Mouse (Mus musculus) forebrain, postnatal 0 days (tissue): ENCODE data around the gene Pax6. TPM values are rescaled to one million over a fixed set of nuclear protein-coding genes. Genes with fewer than 3 reads are reported as not detected.

ENCODE experiments used
- ATAC-seq: fragments of 200-750 bp; cut with Nextera tagmentation; 2 replicates; pipeline ENCODE4 v1.8.0; 2017; ENCODE audit warnings: mild to moderate bottlenecking, moderate library complexity
- DNase-seq: peaks from one replicate; pipeline ENCODE4 v3.0.0-alpha.2; 2015
- H3K27ac ChIP-seq: fragments of 300-500 bp; sonication (generic); 2 replicates; pipeline ENCODE4 v1.5.1; 2014; ENCODE audit warnings: low read depth, mild to moderate bottlenecking, antibody characterized with exemption, low read length, moderate library complexity, mixed read lengths
- H3K27me3 ChIP-seq: fragments of 300-500 bp; sonication (generic); 2 replicates; pipeline ENCODE4 v1.6.1; 2014; ENCODE audit warnings: mild to moderate bottlenecking, low read length, mixed read lengths; ENCODE audit not compliant: insufficient read depth
- H3K36me3 ChIP-seq: fragments of 300-500 bp; sonication (generic); 2 replicates; pipeline ENCODE4 v1.6.1; 2014; ENCODE audit warnings: mild to moderate bottlenecking, moderate library complexity; ENCODE audit not compliant: insufficient read depth
- H3K4me1 ChIP-seq: fragments of 300-500 bp; sonication (generic); 2 replicates; pipeline ENCODE4 v1.6.1; 2014; ENCODE audit warnings: antibody characterized with exemption; ENCODE audit not compliant: insufficient read depth
- H3K4me2 ChIP-seq: fragments of 300-500 bp; sonication (generic); 2 replicates; pipeline ENCODE4 v1.6.1; 2014; ENCODE audit warnings: low read depth, mild to moderate bottlenecking, moderate library complexity
- H3K4me3 ChIP-seq: fragments of 300-500 bp; sonication (generic); 2 replicates; pipeline ENCODE4 v1.5.1; 2014; ENCODE audit warnings: low read depth, low read length, mixed read lengths
- H3K9ac ChIP-seq: fragments of 300-500 bp; sonication (generic); 2 replicates; pipeline ENCODE4 v1.6.1; 2014; ENCODE audit warnings: mild to moderate bottlenecking
- H3K9me3 ChIP-seq: fragments of 300-500 bp; sonication (generic); 2 replicates; pipeline ENCODE4 v1.6.1; 2016; ENCODE audit warnings: low read length
- CTCF ChIP-seq: sonication (generic); IDR thresholded peaks from 2 replicates; pipeline ENCODE4 v1.5.1; 2016; ENCODE audit warnings: antibody characterized with exemption, control low read depth, low read depth
- whole genome bisulfite sequencing: fragments of 180-500 bp; shearing (Covaris S2); extraction: QIAGEN DNeasy Blood & Tissue Kit; methylation state at CpG from one replicate; pipeline ENCODE4 v1.1.7; 2014; 5-methylcytosine and 5-hydroxymethylcytosine counted together
- polyA plus RNA-seq: library from polyadenylated mRNA; unstranded; fragments of >200 nt; fragmentation: Nextera tagmentation; extraction: Ambion mirVana; gene quantifications from 2 replicates; pipeline ENCODE4 v1.2.1, GENCODE M21; 2015
- total RNA-seq: library from RNA; depleted of rRNA; stranded (reverse); fragments of >200 nt; gene quantifications from 2 replicates; pipeline ENCODE4 v1.2.3, GENCODE M21; 2014; rRNA removed

Gene Pax6
- total RNA-seq (19.0 and 32.9 TPM in 2 replicates), polyA plus RNA-seq (14.6 and 19.0 TPM in 2 replicates)

DNA sequence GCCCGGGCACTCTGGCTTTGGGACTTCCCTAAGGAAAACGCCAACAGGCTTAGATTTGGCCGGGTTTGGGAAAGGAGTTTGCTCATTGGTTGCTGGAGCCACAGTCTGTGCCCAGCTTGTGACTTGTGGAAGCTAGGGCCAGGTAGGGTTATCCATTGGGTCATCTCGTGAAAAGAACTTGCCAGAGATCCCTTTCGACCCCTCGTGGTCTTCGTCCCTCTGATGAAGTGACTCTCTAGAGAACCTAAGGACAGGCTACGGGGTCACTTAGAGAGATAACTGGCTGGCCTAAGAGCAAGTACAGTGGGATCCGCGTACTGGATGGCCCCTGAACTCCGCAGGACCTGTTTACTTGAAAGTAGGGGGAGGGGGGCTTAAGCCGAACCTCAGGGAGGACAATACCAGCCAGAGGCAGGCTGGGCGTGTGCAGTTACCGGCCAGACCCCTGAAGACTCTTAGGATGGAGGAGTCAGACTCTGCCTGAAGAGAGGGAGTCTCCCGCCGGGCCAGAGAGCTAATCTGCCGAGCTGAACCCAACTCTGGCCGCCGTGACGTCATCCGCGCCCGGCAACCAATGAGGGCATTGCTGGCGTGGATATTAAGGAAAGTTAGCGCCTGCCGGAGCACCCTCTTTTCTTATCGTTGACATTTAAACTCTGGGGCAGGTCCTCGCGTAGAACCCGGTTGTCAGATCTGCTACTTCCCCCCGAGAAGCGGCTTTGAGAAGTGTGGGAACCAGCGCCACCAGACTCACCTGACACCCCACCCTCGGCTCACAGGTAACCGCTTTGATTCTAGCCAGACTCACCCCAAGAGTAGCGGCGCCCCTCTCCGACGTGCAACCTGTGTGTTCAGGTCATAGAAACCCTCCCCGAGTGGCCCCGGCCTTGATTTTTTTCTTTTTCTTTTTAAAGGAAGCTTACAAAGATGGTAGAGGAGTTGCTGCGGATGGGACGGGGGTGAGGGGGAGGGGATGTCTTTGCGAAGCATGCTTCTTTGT lies at the start of gene Pax6:
Gene Pax6, plus strand, starts transcription at position 630 of the 1,000 bp plus-strand sequence.
- ATAC-seq (no peak), DNase-seq (peak; percentile 32)
- Histone ChIP-seq H3K27me3 (peaks cover 68% of the 10 kb centered on the region), H3K4me2 (peak within 1 kb of the TSS; percentile 45), H3K27ac (no peak within 1 kb of the TSS), H3K36me3 (no peaks in the 10 kb centered on the region), H3K4me1 (peaks cover 9% of the 10 kb centered on the region; the same call in 1 of the 2 replicates), H3K9ac (peak within 1 kb of the TSS; percentile 14; the same call in 1 of the 2 replicates), H3K9me3 (no peaks in the 10 kb centered on the region), H3K4me3 (peak within 1 kb of the TSS; percentile 28)
- 3% methylated on average over 44 of the region's 44 CpGs for WGBS
- no peak for TF ChIP-seq CTCF

DNA sequence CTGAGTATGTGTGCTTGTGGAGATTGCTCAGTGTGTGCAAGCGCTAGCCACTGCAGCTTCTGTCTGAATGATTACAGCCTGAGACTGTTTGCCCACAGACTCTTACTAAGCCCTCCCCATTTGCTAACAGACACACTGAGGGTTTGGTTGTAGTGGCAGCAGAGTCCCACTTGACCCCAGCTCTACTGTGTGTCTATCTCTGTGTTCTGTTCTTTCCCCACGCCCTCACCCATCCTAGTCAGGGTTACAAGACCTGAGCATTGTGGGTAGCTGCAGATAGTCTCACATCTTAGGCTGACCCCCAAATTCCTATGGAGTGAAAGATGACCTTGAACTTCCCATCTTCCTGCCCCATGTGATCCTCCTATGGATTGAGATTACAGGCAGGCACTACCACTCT lies 19.8 kb upstream of the Pax6 start:
- H3K9ac ChIP-seq = no peak overlapping the region
- ATAC-seq = no peak
- WGBS = 83% methylated on average over 2 of the region's 2 CpGs

DNA sequence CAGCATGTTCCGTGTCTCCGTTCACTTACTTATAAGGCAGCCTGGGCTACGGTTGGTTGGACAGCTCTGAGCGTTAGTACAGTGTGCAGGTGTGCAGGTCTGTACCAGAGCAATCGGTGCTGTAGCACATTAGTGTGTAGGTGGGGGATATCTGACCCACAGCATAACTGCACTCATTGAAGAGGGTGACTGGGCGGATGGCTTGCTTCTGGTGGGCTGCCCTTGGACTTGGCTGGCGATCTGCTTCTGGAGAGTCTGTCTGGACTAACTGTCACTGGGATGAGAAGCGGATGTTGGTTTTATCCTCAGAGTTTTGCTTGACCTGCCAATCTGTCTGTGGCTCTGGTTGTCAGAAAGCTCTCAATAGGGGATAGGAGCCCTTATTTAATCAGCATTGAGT lies 12.2 kb upstream of the Pax6 start:
- ATAC-seq = no peak
- TF ChIP-seq CTCF = no peak
- H3K9ac ChIP-seq = no peak overlapping the region
- no peaks in the 10 kb centered on the region for H3K4me1 ChIP-seq
- H3K27me3 ChIP-seq = peaks cover 29% of the 10 kb centered on the region
- no peak overlapping the region for H3K4me2 ChIP-seq
- H3K27ac ChIP-seq = no peak overlapping the region
- no peak for DNase-seq
- H3K36me3 ChIP-seq = no peaks in the 10 kb centered on the region
- 87% methylated on average over 8 of the region's 8 CpGs for WGBS
- no peak overlapping the region for H3K4me3 ChIP-seq
- H3K9me3 ChIP-seq = no peaks in the 10 kb centered on the region

More for the DNA sequence above, 19.8 kb upstream of the Pax6 start:
- Histone ChIP-seq H3K4me2 (no peak overlapping the region), H3K36me3 (no peaks in the 10 kb centered on the region), H3K9me3 (no peaks in the 10 kb centered on the region), H3K27me3 (no peaks in the 10 kb centered on the region), H3K4me3 (no peak overlapping the region), H3K4me1 (no peaks in the 10 kb centered on the region), H3K27ac (no peak overlapping the region)
- no peak for DNase-seq
- TF ChIP-seq CTCF = no peak

DNA sequence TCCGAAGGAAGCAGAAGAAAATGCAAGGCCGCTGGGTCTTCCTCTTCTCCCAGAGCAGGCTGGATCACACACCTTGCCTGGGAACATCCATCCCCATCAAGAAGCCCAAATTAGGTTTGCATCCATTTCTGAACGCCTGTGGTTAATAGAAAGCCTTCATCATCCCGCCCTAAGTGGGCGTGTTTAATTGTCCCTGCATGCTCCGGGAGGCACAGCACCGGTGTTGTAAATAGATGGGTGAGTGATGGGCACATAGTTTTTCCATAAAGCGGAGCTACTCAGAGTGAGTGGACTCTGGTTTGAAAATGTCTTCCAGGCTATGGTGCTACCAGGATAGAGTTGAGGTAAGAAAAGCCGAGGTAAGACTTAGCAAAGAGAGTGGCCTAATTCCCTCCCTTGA lies 9.3 kb upstream of the Pax6 start:
- Histone ChIP-seq H3K27ac (no peak overlapping the region), H3K4me1 (no peaks in the 10 kb centered on the region), H3K9me3 (no peaks in the 10 kb centered on the region), H3K4me3 (no peak overlapping the region), H3K27me3 (peaks cover 46% of the 10 kb centered on the region), H3K9ac (no peak overlapping the region), H3K36me3 (no peaks in the 10 kb centered on the region), H3K4me2 (peak overlapping the region; percentile 28; the same call in 1 of the 2 replicates)
- DNase-seq = no peak
- ATAC-seq = no peak
- 26% methylated on average over 9 of the region's 9 CpGs for WGBS
- TF ChIP-seq CTCF = no peak

DNA sequence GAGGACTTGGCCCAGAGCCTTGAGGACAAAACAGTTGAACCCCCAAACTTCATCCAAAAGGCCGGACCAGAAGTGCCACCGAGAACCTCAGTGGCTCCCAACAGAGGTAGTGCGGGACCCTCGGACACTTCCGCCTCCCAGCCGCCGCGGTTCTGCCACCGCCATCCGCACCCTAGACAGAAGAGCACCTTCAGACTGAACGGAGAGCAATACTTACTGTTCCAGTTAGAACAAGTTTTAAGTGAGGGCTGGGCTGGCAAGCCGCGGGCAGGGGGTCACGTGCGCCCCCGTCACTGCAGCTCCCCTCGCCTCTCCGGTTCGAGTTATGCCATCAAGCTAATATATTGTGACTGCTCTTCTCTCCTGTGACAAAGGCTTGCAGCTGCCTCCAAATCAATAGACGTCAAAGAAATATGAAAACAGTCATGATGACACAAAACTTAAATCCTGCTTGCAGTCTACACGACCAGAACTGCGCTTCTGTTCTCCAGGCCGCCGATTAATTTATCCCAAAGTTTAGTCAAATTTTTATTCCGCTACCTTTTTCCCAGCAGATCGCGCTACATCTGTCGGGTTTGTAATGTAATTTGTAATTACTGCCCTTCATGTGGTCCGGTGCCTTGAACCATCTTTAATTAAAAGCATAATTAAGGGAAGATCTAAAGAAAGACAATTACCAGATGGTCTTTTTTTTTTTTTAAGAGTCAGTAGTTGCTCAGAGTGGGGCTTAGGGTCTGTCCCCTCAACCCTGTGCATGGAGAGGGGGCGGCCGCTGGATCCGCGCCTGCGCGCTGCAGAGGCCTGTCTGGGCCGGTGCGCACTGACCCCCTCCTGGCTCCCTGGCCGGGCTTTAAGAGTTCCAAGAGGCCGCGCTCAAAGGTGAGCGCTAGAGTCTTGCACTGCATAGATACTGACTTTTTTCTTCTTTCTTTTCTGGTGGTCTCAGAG lies 8.5 kb upstream of the Pax6 start:
- 5% methylated on average over 41 of the region's 41 CpGs for WGBS
- Histone ChIP-seq H3K9me3 (no peaks in the 10 kb centered on the region), H3K27me3 (peaks cover 54% of the 10 kb centered on the region), H3K27ac (no peak overlapping the region), H3K9ac (no peak overlapping the region), H3K36me3 (no peaks in the 10 kb centered on the region), H3K4me3 (0 out of 2 replicates have a peak overlapping the region, but pooled peaks have one; percentile 9), H3K4me2 (peak overlapping the region; percentile 28), H3K4me1 (no peaks in the 10 kb centered on the region)
- DNase-seq (peak; percentile 33), ATAC-seq (peak; percentile 40; the same call in 1 of the 2 replicates)
- no peak for TF ChIP-seq CTCF

DNA sequence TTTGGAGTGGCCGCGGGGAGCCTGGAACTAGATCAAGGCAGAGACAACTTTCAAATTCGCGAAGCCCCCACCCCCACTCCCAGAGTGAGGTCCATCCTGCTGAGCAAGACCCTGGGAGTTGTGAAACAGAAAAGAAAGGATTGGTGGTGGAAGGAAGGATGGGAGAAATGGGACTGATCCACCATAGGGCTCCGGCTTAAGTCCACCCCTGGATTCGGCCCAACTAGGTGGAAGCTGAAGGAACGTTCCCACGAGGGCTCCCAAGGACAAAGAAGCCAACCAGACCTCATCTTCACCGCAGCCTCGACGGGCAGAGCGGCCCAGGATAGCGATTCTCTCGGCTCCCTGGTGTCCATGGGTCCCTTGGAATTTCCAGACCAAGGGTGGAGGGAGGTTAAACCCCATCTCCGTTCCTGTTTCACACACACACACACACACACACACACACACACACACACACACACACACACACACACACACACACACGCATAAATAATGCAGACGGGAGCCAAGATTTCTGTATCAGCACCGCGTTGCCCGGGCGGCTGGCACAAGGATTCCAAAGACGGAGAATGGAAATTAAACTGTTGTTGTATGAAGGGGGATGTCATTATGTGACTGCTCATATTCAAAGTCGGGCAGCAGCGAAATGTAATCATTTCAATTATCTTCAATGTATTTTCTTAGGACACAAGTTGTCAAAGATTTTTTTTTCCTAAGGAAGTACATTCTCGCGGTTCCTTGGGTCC lies 7.7 kb upstream of the Pax6 start:
- no peaks in the 10 kb centered on the region for H3K4me1 ChIP-seq
- no peak for ATAC-seq
- peak overlapping the region; percentile 9; the same call in 1 of the 2 replicates for H3K4me3 ChIP-seq
- H3K9me3 ChIP-seq = no peaks in the 10 kb centered on the region
- 3% methylated on average over 26 of the region's 26 CpGs for WGBS
- H3K9ac ChIP-seq = no peak overlapping the region
- no peak overlapping the region for H3K27ac ChIP-seq
- peak overlapping the region; percentile 28 for H3K4me2 ChIP-seq
- peaks cover 63% of the 10 kb centered on the region for H3K27me3 ChIP-seq
- TF ChIP-seq CTCF = no peak
- DNase-seq = no peak
- H3K36me3 ChIP-seq = no peaks in the 10 kb centered on the region
